Mouse (Mus musculus) liver, embryonic 12.5 days (tissue): ENCODE data around the gene Snx33. TPM values are rescaled to one million over a fixed set of nuclear protein-coding genes. Genes with fewer than 3 reads are reported as not detected.

Experiments used
- ATAC-seq: fragments of 200-750 bp; cut with Nextera tagmentation; 2 replicates; pipeline ENCODE4 v1.8.0; 2017; ENCODE audit warnings: moderate number of reproducible peaks, mild to moderate bottlenecking, moderate library complexity
- H3K27ac ChIP-seq: fragments of 300-500 bp; sonication (generic); 2 replicates; pipeline ENCODE4 v1.5.1; 2016; ENCODE audit warnings: mild to moderate bottlenecking
- H3K27me3 ChIP-seq: fragments of 300-500 bp; sonication (generic); replicated peaks from 2 replicates; pipeline ENCODE4 v1.6.1; 2016; ENCODE audit warnings: mild to moderate bottlenecking, moderate library complexity
- H3K36me3 ChIP-seq: fragments of 300-500 bp; sonication (generic); 2 replicates; pipeline ENCODE4 v1.6.1; 2016; ENCODE audit warnings: mild to moderate bottlenecking, moderate library complexity
- H3K4me1 ChIP-seq: fragments of 300-500 bp; sonication (generic); 2 replicates; pipeline ENCODE4 v1.6.1; 2016
- H3K4me2 ChIP-seq: fragments of 300-500 bp; sonication (generic); 2 replicates; pipeline ENCODE4 v1.6.1; 2016; ENCODE audit warnings: mild to moderate bottlenecking, moderate library complexity
- H3K4me3 ChIP-seq: fragments of 300-500 bp; sonication (generic); 2 replicates; pipeline ENCODE4 v1.5.1; 2016; ENCODE audit warnings: mild to moderate bottlenecking, moderate library complexity
- H3K9ac ChIP-seq: fragments of 300-500 bp; sonication (generic); 2 replicates; pipeline ENCODE4 v1.6.1; 2016; ENCODE audit warnings: mild to moderate bottlenecking, moderate library complexity
- H3K9me3 ChIP-seq: fragments of 300-500 bp; sonication (generic); replicated peaks from 2 replicates; pipeline ENCODE4 v1.6.1; 2016; ENCODE audit warnings: mild to moderate bottlenecking, moderate library complexity
- WGBS: fragments of 180-500 bp; shearing (Covaris S2); methylation state at CpG from one replicate; pipeline ENCODE4 v1.1.7; 2016; ENCODE audit not compliant: insufficient replicate concordance; 5-methylcytosine and 5-hydroxymethylcytosine counted together
- polyA plus RNA-seq: library from polyadenylated mRNA; unstranded; fragments of >200 nt; fragmentation: Nextera tagmentation; extraction: Ambion mirVana; gene quantifications from 2 replicates; pipeline ENCODE4 v1.2.1, GENCODE M21; 2016

Snx33 gene
- polyA plus RNA-seq, 1 experiment from 2014 or later = 1.8 TPM

DNA sequence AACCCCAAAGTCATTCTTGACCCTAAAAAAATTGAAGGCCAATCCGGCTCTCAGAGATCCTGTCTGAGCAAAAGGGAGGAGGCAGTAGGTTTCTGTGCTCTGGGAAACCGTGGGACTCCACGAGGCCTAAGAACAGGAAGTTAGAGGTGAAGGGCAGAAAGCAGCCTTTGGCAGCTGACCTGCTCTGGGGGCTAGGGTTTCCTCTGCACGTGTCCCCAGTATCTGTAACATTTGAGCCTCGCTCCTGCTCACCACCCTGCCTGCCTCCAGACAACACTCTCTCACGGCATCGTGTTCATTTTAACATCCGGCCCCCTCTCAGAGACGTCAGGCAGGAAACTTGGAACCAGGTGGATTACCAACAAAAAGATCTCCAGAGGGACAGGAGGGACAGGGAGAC is 27.6 kb downstream of the Snx33 start:
- no peaks in the 10 kb centered on the region for H3K9me3 ChIP-seq
- no peaks in the 10 kb centered on the region for H3K36me3 ChIP-seq
- H3K4me3 ChIP-seq = no peak overlapping the region
- no peak overlapping the region for H3K4me2 ChIP-seq
- 36% methylated on average over 9 of the region's 9 CpGs for WGBS
- H3K27me3 ChIP-seq = 0 out of 2 replicates have a peak, but pooled peaks cover 4% of the 10 kb centered on the region
- no peak for ATAC-seq
- 0 out of 2 replicates have a peak, but pooled peaks cover 2% of the 10 kb centered on the region for H3K4me1 ChIP-seq
- no peak overlapping the region for H3K9ac ChIP-seq
- no peak overlapping the region for H3K27ac ChIP-seq

- H3K4me2 ChIP-seq = no peak overlapping the region
- H3K9me3 ChIP-seq = no peaks in the 10 kb centered on the region
- ATAC-seq = no peak
- H3K36me3 ChIP-seq = no peaks in the 10 kb centered on the region
- 0 out of 2 replicates have a peak, but pooled peaks cover 2% of the 10 kb centered on the region for H3K4me1 ChIP-seq
- H3K9ac ChIP-seq = no peak overlapping the region
- 0 out of 2 replicates have a peak, but pooled peaks cover 4% of the 10 kb centered on the region for H3K27me3 ChIP-seq
- no peak overlapping the region for H3K4me3 ChIP-seq
- no peak overlapping the region for H3K27ac ChIP-seq
Observed at GRCm38 (mm10) chr9:56900060-56900459, 28.1 kb downstream of the Snx33 start.

DNA sequence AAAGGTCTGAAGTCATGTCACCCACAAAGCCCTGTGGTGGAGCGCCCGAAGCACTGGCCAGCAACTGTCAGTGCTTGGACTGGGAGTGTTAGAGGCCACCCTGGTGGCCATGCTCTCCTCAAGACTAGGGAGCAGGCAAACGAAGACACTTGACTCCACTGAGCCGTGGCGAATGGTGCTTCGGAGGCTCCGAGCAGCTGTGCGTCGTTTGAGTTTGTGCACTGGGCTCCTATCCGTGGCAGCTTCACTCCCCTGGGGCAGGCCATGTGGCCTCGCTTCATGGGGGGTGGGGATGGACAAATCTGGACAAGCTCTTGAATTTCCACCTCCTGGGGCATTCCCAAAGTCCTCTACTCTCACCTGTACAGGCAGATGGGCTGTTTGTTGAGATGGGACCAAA is 28.8 kb downstream of the Snx33 start:
- H3K4me2 ChIP-seq = no peak overlapping the region
- H3K9me3 ChIP-seq = no peaks in the 10 kb centered on the region
- no peaks in the 10 kb centered on the region for H3K36me3 ChIP-seq
- 79% methylated on average over 11 of the region's 11 CpGs for WGBS
- 0 out of 2 replicates have a peak, but pooled peaks cover 2% of the 10 kb centered on the region for H3K4me1 ChIP-seq
- no peak for ATAC-seq
- H3K27me3 ChIP-seq = 0 out of 2 replicates have a peak, but pooled peaks cover 6% of the 10 kb centered on the region
- no peak overlapping the region for H3K9ac ChIP-seq
- no peak overlapping the region for H3K27ac ChIP-seq
- no peak overlapping the region for H3K4me3 ChIP-seq

DNA sequence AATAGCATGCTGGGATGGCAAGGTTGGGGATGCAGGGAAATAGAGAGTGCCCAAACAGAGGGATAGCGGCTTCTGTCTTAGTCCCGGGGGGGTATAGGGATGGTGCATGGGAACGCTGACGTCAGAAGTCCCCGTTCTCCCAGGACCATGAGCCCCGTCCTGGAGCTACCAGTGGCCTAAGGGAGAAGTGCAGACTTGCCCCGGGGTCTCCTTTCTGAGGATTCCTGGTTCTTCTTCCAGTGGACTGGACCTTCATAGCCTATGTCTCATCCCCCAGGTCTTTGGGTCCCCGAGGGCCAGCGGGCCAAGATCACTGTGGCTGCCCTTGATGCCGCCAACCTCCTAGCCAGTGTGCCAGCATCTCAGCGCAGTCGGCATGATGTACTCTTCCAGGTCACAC is 31.4 kb downstream of the Snx33 start:
- H3K4me2 ChIP-seq = no peak overlapping the region
- peaks cover 6% of the 10 kb centered on the region; the same call in 1 of the 2 replicates for H3K27me3 ChIP-seq
- no peak overlapping the region for H3K4me3 ChIP-seq
- no peak for ATAC-seq
- WGBS = 81% methylated on average over 12 of the region's 12 CpGs
- peaks cover 4% of the 10 kb centered on the region; the same call in 1 of the 2 replicates for H3K4me1 ChIP-seq
- H3K36me3 ChIP-seq = no peaks in the 10 kb centered on the region
- H3K9me3 ChIP-seq = no peaks in the 10 kb centered on the region
- no peak overlapping the region for H3K9ac ChIP-seq
- no peak overlapping the region for H3K27ac ChIP-seq

- no peak overlapping the region for H3K4me2 ChIP-seq
- H3K9ac ChIP-seq = no peak overlapping the region
- no peak overlapping the region for H3K27ac ChIP-seq
- H3K4me3 ChIP-seq = no peak overlapping the region
- 16% methylated on average over 3 of the region's 3 CpGs for WGBS
- no peaks in the 10 kb centered on the region for H3K9me3 ChIP-seq
- ATAC-seq = no peak
- no peaks in the 10 kb centered on the region for H3K36me3 ChIP-seq
- H3K27me3 ChIP-seq = peaks cover 11% of the 10 kb centered on the region; the same call in 1 of the 2 replicates
- peaks cover 12% of the 10 kb centered on the region; the same call in 1 of the 2 replicates for H3K4me1 ChIP-seq
Observed at GRCm38 (mm10) chr9:56894006-56894405, 34.2 kb downstream of the Snx33 start.

GRCm38 (mm10) chr9:56893313-56893712 is 34.9 kb downstream of the Snx33 start:
- 57% methylated on average over 8 of the region's 8 CpGs for WGBS
- H3K4me2 ChIP-seq = no peak overlapping the region
- no peaks in the 10 kb centered on the region for H3K36me3 ChIP-seq
- H3K9ac ChIP-seq = no peak overlapping the region
- no peak overlapping the region for H3K27ac ChIP-seq
- no peaks in the 10 kb centered on the region for H3K9me3 ChIP-seq
- H3K4me3 ChIP-seq = no peak overlapping the region
- no peak for ATAC-seq
- peaks cover 11% of the 10 kb centered on the region; the same call in 1 of the 2 replicates for H3K27me3 ChIP-seq
- H3K4me1 ChIP-seq = peaks cover 10% of the 10 kb centered on the region; the same call in 1 of the 2 replicates

GRCm38 (mm10) chr9:56892111-56892510 is 36.1 kb downstream of the Snx33 start:
- no peak for ATAC-seq
- H3K4me2 ChIP-seq = no peak overlapping the region
- no peak overlapping the region for H3K4me3 ChIP-seq
- WGBS = 68% methylated on average over 10 of the region's 10 CpGs
- H3K27ac ChIP-seq = no peak overlapping the region
- peaks cover 10% of the 10 kb centered on the region; the same call in 1 of the 2 replicates for H3K4me1 ChIP-seq
- H3K27me3 ChIP-seq = peaks cover 11% of the 10 kb centered on the region; the same call in 1 of the 2 replicates
- H3K36me3 ChIP-seq = no peaks in the 10 kb centered on the region
- no peaks in the 10 kb centered on the region for H3K9me3 ChIP-seq
- H3K9ac ChIP-seq = no peak overlapping the region

DNA sequence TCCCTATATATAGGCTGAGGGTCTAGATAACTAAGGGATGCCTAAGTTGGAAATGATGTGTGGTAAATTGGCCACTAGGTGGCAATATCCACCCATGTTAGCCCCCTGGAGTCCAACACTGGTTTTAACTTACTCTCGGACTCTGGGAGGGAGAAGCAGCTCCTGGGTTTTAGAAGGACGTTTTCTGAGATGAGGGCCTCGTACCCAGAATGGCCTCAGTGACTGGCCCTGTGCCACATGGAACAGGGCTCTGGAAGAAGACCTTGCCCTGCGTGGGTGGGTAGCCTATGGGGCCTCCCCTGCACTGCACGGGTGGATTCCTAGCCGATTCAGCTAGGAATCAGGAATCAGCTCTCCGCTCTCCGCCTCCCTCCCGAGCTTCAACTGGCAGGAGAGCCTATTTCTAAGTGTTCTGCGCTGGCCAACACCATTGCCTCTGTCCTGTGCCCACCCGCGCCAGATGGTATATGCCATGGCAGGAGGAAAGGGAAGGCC is 36.6 kb downstream of the Snx33 start:
- WGBS = 37% methylated on average over 12 of the region's 12 CpGs
- no peak for ATAC-seq
- H3K27ac ChIP-seq = no peak overlapping the region

DNA sequence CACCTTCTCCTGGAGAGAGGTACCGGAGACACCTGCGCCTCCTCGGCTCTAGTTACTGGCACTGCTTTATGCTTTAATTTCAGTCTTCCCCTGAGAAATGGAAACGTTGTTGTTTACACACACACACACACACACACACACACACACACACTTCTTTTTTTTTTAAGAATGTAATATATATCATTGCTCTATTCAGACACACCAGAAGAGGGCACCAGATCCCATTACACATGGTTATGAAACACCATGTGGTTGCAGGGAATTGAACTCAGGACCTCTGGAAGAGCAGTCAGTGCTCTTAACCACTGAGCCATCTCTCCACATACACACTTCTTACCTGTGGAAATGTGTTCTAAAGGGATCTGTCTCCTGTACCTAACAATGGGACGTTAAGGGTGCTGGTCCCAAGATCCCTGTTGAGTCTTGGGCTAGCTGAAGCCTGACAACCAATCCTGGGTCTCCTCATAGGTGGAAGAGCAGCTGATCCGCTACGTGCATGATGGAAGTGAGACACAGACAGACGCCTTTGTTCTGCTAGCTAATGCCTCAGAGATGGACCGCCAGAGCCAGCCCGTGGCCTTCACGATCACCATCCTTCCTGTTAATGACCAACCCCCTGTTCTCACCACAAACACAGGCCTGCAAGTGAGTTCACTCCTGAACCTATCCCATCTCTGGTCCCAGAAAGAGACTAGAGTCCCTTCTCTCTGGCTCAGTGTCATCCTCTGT is 37.5 kb downstream of the Snx33 start:
- ATAC-seq = no peak
- WGBS = 48% methylated on average over 11 of the region's 11 CpGs

More for the DNA sequence above, 36.6 kb downstream of the Snx33 start:
- peak overlapping the region; percentile 40 for H3K4me2 ChIP-seq
- no peaks in the 10 kb centered on the region for H3K36me3 ChIP-seq
- H3K9ac ChIP-seq = no peak overlapping the region
- H3K9me3 ChIP-seq = no peaks in the 10 kb centered on the region
- H3K4me3 ChIP-seq = no peak overlapping the region
- H3K4me1 ChIP-seq = peaks cover 10% of the 10 kb centered on the region; the same call in 1 of the 2 replicates
- peaks cover 11% of the 10 kb centered on the region; the same call in 1 of the 2 replicates for H3K27me3 ChIP-seq

GRCm38 (mm10) chr9:56889817-56890216 is 38.4 kb downstream of the Snx33 start:
- Histone ChIP-seq H3K9ac (no peak overlapping the region), H3K4me3 (no peak overlapping the region)

More for the DNA sequence above, 37.5 kb downstream of the Snx33 start:
- H3K9me3 ChIP-seq = no peaks in the 10 kb centered on the region
- no peak overlapping the region for H3K4me3 ChIP-seq
- 0 out of 2 replicates have a peak overlapping the region, but pooled peaks have one; percentile 51 for H3K4me2 ChIP-seq
- no peak overlapping the region for H3K9ac ChIP-seq
- H3K36me3 ChIP-seq = no peaks in the 10 kb centered on the region
- peaks cover 10% of the 10 kb centered on the region; the same call in 1 of the 2 replicates for H3K4me1 ChIP-seq
- no peak overlapping the region for H3K27ac ChIP-seq
- H3K27me3 ChIP-seq = peaks cover 7% of the 10 kb centered on the region; the same call in 1 of the 2 replicates

DNA sequence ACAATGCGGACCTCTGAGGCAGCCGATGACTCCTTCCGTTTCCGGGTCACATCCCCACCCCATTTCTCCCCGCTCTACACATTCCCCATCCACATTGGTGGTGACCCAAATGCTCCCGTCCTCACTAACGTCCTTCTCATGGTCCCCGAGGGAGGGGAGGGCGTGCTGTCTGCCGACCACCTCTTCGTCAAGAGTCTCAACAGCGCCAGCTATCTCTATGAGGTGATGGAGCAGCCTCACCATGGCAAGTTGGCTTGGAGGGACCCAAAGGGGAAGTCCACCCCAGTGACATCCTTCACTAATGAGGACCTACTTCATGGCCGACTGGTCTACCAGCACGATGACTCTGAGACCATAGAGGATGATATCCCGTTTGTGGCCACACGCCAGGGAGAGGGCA is 40.6 kb downstream of the Snx33 start:
- H3K9ac ChIP-seq = no peak overlapping the region
- H3K4me2 ChIP-seq = no peak overlapping the region
- H3K36me3 ChIP-seq = no peaks in the 10 kb centered on the region
- H3K4me1 ChIP-seq = peaks cover 10% of the 10 kb centered on the region; the same call in 1 of the 2 replicates
- no peaks in the 10 kb centered on the region for H3K9me3 ChIP-seq
- peaks cover 5% of the 10 kb centered on the region; the same call in 1 of the 2 replicates for H3K27me3 ChIP-seq
- no peak for ATAC-seq
- H3K4me3 ChIP-seq = no peak overlapping the region
- WGBS = 81% methylated on average over 16 of the region's 16 CpGs
- H3K27ac ChIP-seq = no peak overlapping the region

More at GRCm38 (mm10) chr9:56889817-56890216, 38.4 kb downstream of the Snx33 start:
- peaks cover 5% of the 10 kb centered on the region; the same call in 1 of the 2 replicates for H3K27me3 ChIP-seq
- H3K27ac ChIP-seq = no peak overlapping the region
- H3K9me3 ChIP-seq = no peaks in the 10 kb centered on the region
- H3K4me1 ChIP-seq = peaks cover 10% of the 10 kb centered on the region; the same call in 1 of the 2 replicates
- no peaks in the 10 kb centered on the region for H3K36me3 ChIP-seq
- 10% methylated on average over 14 of the region's 14 CpGs for WGBS
- peak; percentile 40; the same call in 1 of the 2 replicates for ATAC-seq
- peak overlapping the region; percentile 51 for H3K4me2 ChIP-seq

DNA sequence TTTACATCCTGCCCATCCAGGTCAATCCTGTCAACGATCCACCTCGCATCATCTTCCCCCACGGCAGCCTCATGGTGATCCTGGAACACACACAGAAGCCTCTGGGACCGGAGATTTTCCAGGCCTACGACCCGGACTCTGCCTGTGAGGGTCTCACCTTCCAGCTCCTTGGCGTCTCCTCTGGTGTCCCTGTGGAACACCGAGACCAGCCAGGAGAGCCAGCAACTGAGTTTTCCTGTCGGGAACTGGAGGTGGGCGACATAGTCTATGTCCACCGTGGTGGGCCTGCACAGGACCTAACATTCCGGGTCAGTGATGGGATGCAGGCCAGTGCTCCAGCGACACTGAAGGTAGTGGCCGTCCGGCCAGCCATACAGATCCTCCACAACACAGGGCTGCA is 41.6 kb downstream of the Snx33 start:
- Histone ChIP-seq H3K9me3 (no peaks in the 10 kb centered on the region), H3K9ac (no peak overlapping the region), H3K4me3 (no peak overlapping the region), H3K27ac (no peak overlapping the region), H3K36me3 (no peaks in the 10 kb centered on the region), H3K4me1 (peaks cover 6% of the 10 kb centered on the region; the same call in 1 of the 2 replicates), H3K27me3 (peaks cover 5% of the 10 kb centered on the region; the same call in 1 of the 2 replicates), H3K4me2 (no peak overlapping the region)
- no peak for ATAC-seq
- WGBS = 75% methylated on average over 15 of the region's 15 CpGs
